Mouse (Mus musculus) hindbrain, embryonic 15.5 days (tissue): ENCODE results near the gene Cerk. TPM values are rescaled to one million over a fixed set of nuclear protein-coding genes. Genes with fewer than 3 reads are reported as not detected.
"Not testable (repeated sequence)": the region's sequence is repeated elsewhere in the genome, so short reads cannot be mapped to it uniquely, and the experiment has no call there.

Experiments used
- ATAC-seq: fragments of 200-750 bp; cut with Nextera tagmentation; 2 replicates; pipeline ENCODE4 v1.8.0; 2017; ENCODE audit warnings: low read depth, moderate number of reproducible peaks, moderate TSS enrichment; ENCODE audit not compliant: low FRiP score
- H3K27ac ChIP-seq: fragments of 300-500 bp; sonication (generic); replicated peaks from 2 replicates; pipeline ENCODE4 v1.5.1; 2015; ENCODE audit warnings: mild to moderate bottlenecking, inconsistent platforms
- H3K27me3 ChIP-seq: fragments of 300-500 bp; sonication (generic); 2 replicates; pipeline ENCODE4 v1.6.1; 2015; ENCODE audit warnings: control low read depth, inconsistent platforms
- H3K36me3 ChIP-seq: fragments of 300-500 bp; sonication (generic); 2 replicates; pipeline ENCODE4 v1.6.1; 2015; ENCODE audit warnings: control low read depth, inconsistent platforms
- H3K4me1 ChIP-seq: fragments of 300-500 bp; sonication (generic); replicated peaks from 2 replicates; pipeline ENCODE4 v1.6.1; 2015; ENCODE audit warnings: control low read depth, inconsistent platforms
- H3K4me2 ChIP-seq: fragments of 300-500 bp; sonication (generic); 2 replicates; pipeline ENCODE4 v1.6.1; 2015; ENCODE audit warnings: moderate library complexity, mild to moderate bottlenecking, inconsistent platforms
- H3K4me3 ChIP-seq: fragments of 300-500 bp; sonication (generic); 2 replicates; pipeline ENCODE4 v1.5.1; 2015; ENCODE audit warnings: mild to moderate bottlenecking, inconsistent platforms
- H3K9ac ChIP-seq: fragments of 300-500 bp; sonication (generic); 2 replicates; pipeline ENCODE4 v1.6.1; 2015; ENCODE audit warnings: inconsistent platforms
- H3K9me3 ChIP-seq: fragments of 300-500 bp; sonication (generic); 2 replicates; pipeline ENCODE4 v1.6.1; 2016; ENCODE audit warnings: control low read depth, inconsistent platforms
- WGBS: fragments of 180-500 bp; shearing (Covaris S2); methylation state at CpG from one replicate; pipeline ENCODE4 v1.1.7; 2015; 5-methylcytosine and 5-hydroxymethylcytosine counted together
- polyA plus RNA-seq: library from polyadenylated mRNA; unstranded; fragments of >200 nt; fragmentation: Nextera tagmentation; extraction: Ambion mirVana; gene quantifications from 2 replicates; pipeline ENCODE4 v1.2.1, GENCODE M21; 2015

The Cerk gene
- polyA plus RNA-seq, 1 experiment from 2014 or later: 23.2 TPM

GRCm38 (mm10) chr15:86104401-86105344, 81.3 kb downstream of the Cerk start:
- peaks cover 17% of the 10 kb centered on the region for H3K4me1 ChIP-seq
- no peak overlapping the region for H3K4me2 ChIP-seq
- no peak overlapping the region for H3K9ac ChIP-seq
- ATAC-seq: no peak
- 93% methylated on average over 19 of the region's 19 CpGs for WGBS
- no peak overlapping the region for H3K27ac ChIP-seq
- H3K27me3 ChIP-seq: no peaks in the 10 kb centered on the region
- no peak overlapping the region for H3K4me3 ChIP-seq
- H3K36me3 ChIP-seq: peaks cover 18% of the 10 kb centered on the region
- no peaks in the 10 kb centered on the region for H3K9me3 ChIP-seq

DNA sequence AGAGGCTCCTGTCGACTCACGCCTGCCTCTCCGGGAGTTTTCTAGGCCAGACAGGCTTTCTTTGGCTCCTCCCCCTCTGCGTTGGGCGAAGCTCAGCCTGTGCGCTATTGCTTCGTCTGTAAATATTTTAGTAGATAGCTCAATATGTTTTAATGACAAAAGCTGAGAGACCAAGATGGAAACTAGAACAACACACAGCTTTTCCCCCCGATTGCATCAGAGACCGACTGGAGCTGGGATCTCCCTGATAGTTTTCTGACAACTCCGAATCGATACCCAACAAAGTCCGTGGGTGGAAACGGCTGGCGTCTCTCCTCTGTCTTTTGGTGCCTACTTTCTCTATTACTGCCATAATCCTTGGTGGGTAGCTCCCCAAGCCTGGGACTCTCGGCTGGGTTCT, 83.6 kb downstream of the Cerk start:
- no peak for ATAC-seq
- Histone ChIP-seq H3K27me3 (no peaks in the 10 kb centered on the region), H3K4me1 (peaks cover 1% of the 10 kb centered on the region; the same call in 1 of the 2 replicates), H3K9me3 (no peaks in the 10 kb centered on the region), H3K4me3 (no peak overlapping the region), H3K4me2 (no peak overlapping the region), H3K27ac (no peak overlapping the region), H3K9ac (no peak overlapping the region), H3K36me3 (peaks cover 18% of the 10 kb centered on the region)
- WGBS: 86% methylated on average over 15 of the region's 15 CpGs

GRCm38 (mm10) chr15:86101585-86101984, 84.4 kb downstream of the Cerk start:
- 76% methylated on average over 9 of the region's 9 CpGs for WGBS
- Histone ChIP-seq H3K9ac (no peak overlapping the region), H3K4me1 (no peaks in the 10 kb centered on the region), H3K36me3 (peaks cover 18% of the 10 kb centered on the region), H3K4me2 (no peak overlapping the region), H3K27me3 (no peaks in the 10 kb centered on the region), H3K27ac (no peak overlapping the region), H3K9me3 (no peaks in the 10 kb centered on the region), H3K4me3 (no peak overlapping the region)
- ATAC-seq: no peak

GRCm38 (mm10) chr15:86097871-86098270, 88.1 kb downstream of the Cerk start:
- Histone ChIP-seq H3K9ac (no peak overlapping the region), H3K27ac (no peak overlapping the region), H3K9me3 (no peaks in the 10 kb centered on the region), H3K4me3 (no peak overlapping the region), H3K27me3 (no peaks in the 10 kb centered on the region), H3K4me2 (no peak overlapping the region), H3K4me1 (no peaks in the 10 kb centered on the region), H3K36me3 (peaks cover 11% of the 10 kb centered on the region; the same call in 1 of the 2 replicates)
- no peak for ATAC-seq
- 42% methylated on average over 2 of the region's 2 CpGs for WGBS

GRCm38 (mm10) chr15:86096604-86097020, 89.3 kb downstream of the Cerk start:
- ATAC-seq, H3K4me1 ChIP-seq, H3K4me3 ChIP-seq, H3K4me2 ChIP-seq, H3K9ac ChIP-seq, H3K9me3 ChIP-seq, H3K27me3 ChIP-seq, H3K27ac ChIP-seq: not testable (repeated sequence)
- H3K36me3 ChIP-seq: peaks cover 14% of the 10 kb centered on the region
- WGBS: 97% methylated on average over 5 of the region's 5 CpGs

DNA sequence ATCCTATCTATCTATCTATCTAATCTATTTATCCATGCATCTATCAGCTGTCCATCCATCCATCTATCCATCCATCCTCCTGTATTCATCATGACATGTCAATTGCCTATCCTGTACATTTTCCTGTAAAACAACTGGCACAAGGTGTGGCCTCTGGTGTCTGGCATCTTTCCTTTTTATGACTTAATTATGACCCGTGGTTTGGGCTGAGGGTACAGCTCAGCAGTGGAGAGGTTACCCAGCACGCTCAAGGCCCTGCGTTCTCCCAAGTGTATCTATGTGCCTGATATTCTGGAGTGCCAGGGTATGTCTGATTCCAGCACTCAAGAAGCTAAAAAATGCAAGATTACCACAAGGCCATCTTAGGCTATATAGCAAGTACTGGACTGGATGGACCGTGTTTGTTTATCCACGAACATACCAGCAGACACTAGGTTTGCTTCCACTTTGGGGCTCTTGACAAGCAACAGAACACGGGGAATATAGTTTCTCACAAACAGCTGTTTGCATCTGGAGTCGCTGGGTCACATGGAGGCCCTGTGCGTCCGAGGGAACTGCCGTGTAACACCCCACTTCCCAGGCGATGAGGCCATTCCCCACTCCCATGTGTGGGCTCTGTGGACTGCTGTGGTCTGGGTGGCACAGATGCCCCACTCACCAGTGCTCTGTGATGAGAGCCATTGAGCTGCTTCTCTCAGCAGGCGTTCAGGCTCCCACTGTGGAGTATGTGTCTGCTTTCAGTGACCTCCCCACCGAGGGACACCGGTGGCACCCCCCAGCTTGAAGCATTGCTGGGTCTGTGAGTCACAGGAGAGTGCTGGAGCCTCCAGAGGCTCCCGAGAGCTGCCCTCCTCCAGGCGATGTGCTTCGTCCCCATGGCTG, 90.0 kb downstream of the Cerk start:
- no peak overlapping the region for H3K4me2 ChIP-seq
- no peaks in the 10 kb centered on the region for H3K27me3 ChIP-seq
- peaks cover under 1% of the 10 kb centered on the region for H3K4me1 ChIP-seq
- WGBS: 93% methylated on average over 17 of the region's 17 CpGs
- H3K36me3 ChIP-seq: peaks cover 11% of the 10 kb centered on the region; the same call in 1 of the 2 replicates
- ATAC-seq: no peak
- H3K4me3 ChIP-seq: no peak overlapping the region
- H3K27ac ChIP-seq: no peak overlapping the region
- H3K9me3 ChIP-seq: no peaks in the 10 kb centered on the region
- H3K9ac ChIP-seq: no peak overlapping the region

DNA sequence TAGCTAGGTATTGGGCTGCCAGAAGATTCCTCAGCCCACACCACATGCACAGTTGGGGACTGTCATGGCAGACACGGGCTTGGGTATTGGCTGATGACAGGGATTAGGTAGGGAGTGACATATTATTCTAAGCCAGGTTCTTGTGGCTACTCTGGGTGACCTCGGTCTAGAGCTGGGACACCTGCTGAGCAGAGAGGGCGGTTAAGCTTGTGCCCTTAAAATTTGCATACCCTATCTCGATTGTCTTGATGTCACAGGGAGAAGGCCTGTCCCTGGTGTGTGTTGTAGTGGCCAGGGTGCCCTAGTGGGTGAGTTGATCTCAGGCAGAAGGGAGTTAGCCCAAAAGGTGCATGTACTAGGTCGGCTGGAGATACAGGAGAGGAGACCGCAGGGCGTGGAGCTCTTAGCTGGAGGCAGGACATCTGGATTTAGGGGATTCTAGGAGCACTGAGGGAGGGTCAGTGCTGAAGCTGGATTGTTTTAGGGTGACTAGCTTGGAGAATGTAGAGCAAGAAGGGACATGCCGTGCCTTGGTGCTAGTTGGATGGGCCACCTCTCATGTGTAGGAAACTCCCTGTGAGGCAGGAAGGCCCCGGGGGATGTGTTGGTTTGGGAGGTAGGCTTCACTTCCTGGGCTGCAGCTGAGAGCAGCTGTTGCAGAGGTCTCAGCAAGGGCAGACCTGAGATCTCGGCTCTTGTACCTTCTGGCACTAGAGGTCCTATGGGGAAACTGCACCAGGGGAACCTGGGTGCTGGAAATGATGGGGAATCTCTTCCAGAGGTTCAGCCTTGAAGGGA, 91.4 kb downstream of the Cerk start:
- no peaks in the 10 kb centered on the region for H3K9me3 ChIP-seq
- H3K27ac ChIP-seq: no peak overlapping the region
- no peak overlapping the region for H3K4me2 ChIP-seq
- 80% methylated on average over 10 of the region's 10 CpGs for WGBS
- H3K27me3 ChIP-seq: no peaks in the 10 kb centered on the region
- H3K4me1 ChIP-seq: peaks cover 14% of the 10 kb centered on the region
- H3K36me3 ChIP-seq: peaks cover 11% of the 10 kb centered on the region; the same call in 1 of the 2 replicates
- no peak for ATAC-seq
- H3K4me3 ChIP-seq: no peak overlapping the region
- no peak overlapping the region for H3K9ac ChIP-seq

DNA sequence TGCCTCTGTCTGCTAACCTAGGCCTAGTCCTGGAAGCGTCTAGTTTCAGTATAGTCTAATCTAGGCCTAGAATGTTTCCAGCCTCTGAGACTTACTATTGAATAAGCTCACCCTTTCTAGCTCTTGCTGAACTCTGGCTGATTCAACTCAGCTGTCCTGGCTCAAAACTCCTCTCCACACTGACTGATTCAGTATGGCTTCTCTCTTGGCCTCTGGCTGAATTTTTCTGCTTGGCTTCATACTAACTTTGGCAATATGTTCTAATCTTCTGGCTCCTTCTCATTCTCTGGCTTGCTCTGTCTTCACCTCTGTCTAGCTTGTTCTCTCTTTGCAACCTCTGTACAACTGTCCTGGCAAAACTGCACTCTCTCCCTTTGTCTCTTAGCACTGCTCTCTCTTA, 92.7 kb downstream of the Cerk start:
- no peak overlapping the region for H3K9ac ChIP-seq
- no peaks in the 10 kb centered on the region for H3K9me3 ChIP-seq
- peaks cover 25% of the 10 kb centered on the region for H3K4me1 ChIP-seq
- H3K27ac ChIP-seq: no peak overlapping the region
- no peaks in the 10 kb centered on the region for H3K27me3 ChIP-seq
- no peak for ATAC-seq
- WGBS: 100% methylated on average over 1 of the region's 1 CpGs
- no peak overlapping the region for H3K4me2 ChIP-seq
- peaks cover 11% of the 10 kb centered on the region; the same call in 1 of the 2 replicates for H3K36me3 ChIP-seq
- no peak overlapping the region for H3K4me3 ChIP-seq

GRCm38 (mm10) chr15:86091998-86092670, 93.8 kb downstream of the Cerk start:
- 84% methylated on average over 12 of the region's 12 CpGs for WGBS
- no peak overlapping the region for H3K4me2 ChIP-seq
- no peak overlapping the region for H3K9ac ChIP-seq
- H3K27me3 ChIP-seq: no peaks in the 10 kb centered on the region
- peaks cover 36% of the 10 kb centered on the region for H3K4me1 ChIP-seq
- no peaks in the 10 kb centered on the region for H3K9me3 ChIP-seq
- H3K4me3 ChIP-seq: no peak overlapping the region
- no peak overlapping the region for H3K27ac ChIP-seq
- peaks cover 11% of the 10 kb centered on the region; the same call in 1 of the 2 replicates for H3K36me3 ChIP-seq
- ATAC-seq: no peak

- no peak overlapping the region for H3K4me2 ChIP-seq
- H3K9me3 ChIP-seq: no peaks in the 10 kb centered on the region
- WGBS: 90% methylated on average over 23 of the region's 23 CpGs
- no peak for ATAC-seq
- no peaks in the 10 kb centered on the region for H3K27me3 ChIP-seq
- H3K27ac ChIP-seq: no peak overlapping the region
- peaks cover 43% of the 10 kb centered on the region for H3K4me1 ChIP-seq
- no peak overlapping the region for H3K4me3 ChIP-seq
- no peak overlapping the region for H3K9ac ChIP-seq
- H3K36me3 ChIP-seq: peaks cover 11% of the 10 kb centered on the region; the same call in 1 of the 2 replicates
Observed at GRCm38 (mm10) chr15:86091201-86091997, 94.5 kb downstream of the Cerk start.
